Comparison of ENCODE assay signal across 8 mouse cellular contexts in genomic region chr1:136952609-136953311, GRCm38 (mm10). TPM values are rescaled to one million over a fixed set of nuclear protein-coding genes. Genes with fewer than 3 reads are reported as not detected.
A peak's percentile ranks its signal among the peaks of the same experiment; 100 is the strongest.
DNase-seq lines count a peak whose midpoint lies in the region; ATAC-seq and TF ChIP-seq lines count a peak whose summit lies in the region.

No protein-coding gene starts in this region.

- H3K27me3 ChIP-seq in forebrain, embryonic 14.5 days (replicated peaks; ENCODE audit: control insufficient read depth, insufficient read depth, low read length): peaks cover 93% of the 10 kb centered on the region
- peaks cover 55% of the 10 kb centered on the region for H3K27me3 ChIP-seq in kidney, postnatal 0 days (ENCODE audit: insufficient read depth, low read length)

- TF ChIP-seq CTCF in kidney, postnatal 0 days (IDR thresholded peaks at IDR 0.05; ENCODE audit: low read depth): no peak

- H3K4me1 ChIP-seq in forebrain, embryonic 14.5 days (ENCODE audit: control insufficient read depth, insufficient read depth, low read length): peaks cover 20% of the 10 kb centered on the region
- H3K4me1 ChIP-seq in kidney, postnatal 0 days (replicated peaks; ENCODE audit: insufficient read depth, low read length): peaks cover 5% of the 10 kb centered on the region; the same call in 1 of the 2 replicates

- under 1% methylated on average over 39 of the region's 39 CpGs for WGBS in forebrain, embryonic 14.5 days
- 1% methylated on average over 39 of the region's 39 CpGs for WGBS in kidney, postnatal 0 days

- no peaks in the 10 kb centered on the region for H3K36me3 ChIP-seq in forebrain, embryonic 14.5 days (ENCODE audit: control insufficient read depth, insufficient read depth, low read length)
- H3K36me3 ChIP-seq in kidney, postnatal 0 days (ENCODE audit: insufficient read depth, low read length): no peaks in the 10 kb centered on the region

- H3K27ac ChIP-seq in forebrain, embryonic 14.5 days (ENCODE audit: low read depth, low read length): no peak overlapping the region
- H3K27ac ChIP-seq in kidney, postnatal 0 days: no peak overlapping the region

- ATAC-seq in forebrain, embryonic 14.5 days: peak; percentile 33
- no peak for ATAC-seq in kidney, postnatal 0 days (replicated peaks; ENCODE audit: low FRiP score, low read depth)

- peak overlapping the region; percentile 46 for H3K4me2 ChIP-seq in forebrain, embryonic 14.5 days (ENCODE audit: low read length)
- peak overlapping the region; percentile 55 for H3K4me2 ChIP-seq in kidney, postnatal 0 days (ENCODE audit: low read length)

- peak overlapping the region; percentile 21 for H3K4me3 ChIP-seq in forebrain, embryonic 14.5 days (ENCODE audit: low read depth, low read length)
- H3K4me3 ChIP-seq in kidney, postnatal 0 days (replicated peaks; ENCODE audit: low read depth, low read length): peak overlapping the region; percentile 29

- DNase-seq in adrenal gland, adult 18-20 months (ENCODE audit: low spot score in 2 of 2): peak; percentile 17 to 30
- DNase-seq in adrenal gland, postnatal 4 days (ENCODE audit: low spot score in 2 of 2): no peak
- peak; percentile 94 for DNase-seq in ES-CJ7 (ENCODE audit: low read depth, low spot score)
- DNase-seq in forebrain, embryonic 14.5 days (ENCODE audit: low spot score): peak; percentile 45
- DNase-seq in kidney, postnatal 0 days (ENCODE audit: low spot score): peak; percentile 42
- DNase-seq in neural tube, embryonic 10.5 days (ENCODE audit: extremely low spot score, low spot score): peak; percentile 75
- DNase-seq in layer of hippocampus, adult 8-10 months (ENCODE audit: low spot score in 2 of 2): no peak
- no peak for DNase-seq in frontal cortex, postnatal 25 days (ENCODE audit: low spot score in 2 of 2)

- H3K9me3 ChIP-seq in forebrain, embryonic 14.5 days (replicated peaks; ENCODE audit: control insufficient read depth, low read length): 0 out of 2 replicates have a peak, but pooled peaks cover 4% of the 10 kb centered on the region
- no peaks in the 10 kb centered on the region for H3K9me3 ChIP-seq in kidney, postnatal 0 days (replicated peaks; ENCODE audit: low read length)

- H3K9ac ChIP-seq in forebrain, embryonic 14.5 days (ENCODE audit: low read length): no peak overlapping the region
- no peak overlapping the region for H3K9ac ChIP-seq in kidney, postnatal 0 days (ENCODE audit: low read depth, low read length)

RNA-seq across cellular contexts. Expression of gene Nr5a2, which starts 7.5 kb away (rescaled TPM):
- total RNA-seq in adrenal gland, adult 18-20 months (2021): 1 to 10 TPM; 1.2 to 1.3 TPM
- total RNA-seq in adrenal gland, postnatal 4 days (2021): 1 to 10 TPM; 3.4 to 5.2 TPM
- polyA plus RNA-seq in forebrain, embryonic 14.5 days (2014; fragmentation: Nextera tagmentation; extraction: Ambion mirVana): 0.17 and 0.30 TPM in 2 replicates
- 0.34 and 0.38 TPM in 2 replicates for polyA plus RNA-seq in kidney, postnatal 0 days (2015; fragmentation: Nextera tagmentation; extraction: Ambion mirVana)
- not detected for total RNA-seq in layer of hippocampus, adult 8-10 months (2022)

Comparison
In these comparisons a context has a peak if more than half of its experiments do, and no peak if none do; other contexts are left out.
1. DNase-seq: peak in adrenal gland, adult 18-20 months (2 of 2), ES-CJ7 (single experiment), forebrain, embryonic 14.5 days (single experiment), kidney, postnatal 0 days (single experiment) and neural tube, embryonic 10.5 days (single experiment); none in adrenal gland, postnatal 4 days (0 of 2), layer of hippocampus, adult 8-10 months (0 of 2) and frontal cortex, postnatal 25 days (0 of 2).